Mouse (Mus musculus): ENCODE results near the gene Auts2. TPM values are rescaled to one million over a fixed set of nuclear protein-coding genes. Genes with fewer than 3 reads are reported as not detected.
A peak's percentile ranks its signal among the peaks of the same experiment; 100 is the strongest.

The Auts2 gene
- polyA plus RNA-seq, 1 experiment from 2014 or later = 30.4 TPM

DNA sequence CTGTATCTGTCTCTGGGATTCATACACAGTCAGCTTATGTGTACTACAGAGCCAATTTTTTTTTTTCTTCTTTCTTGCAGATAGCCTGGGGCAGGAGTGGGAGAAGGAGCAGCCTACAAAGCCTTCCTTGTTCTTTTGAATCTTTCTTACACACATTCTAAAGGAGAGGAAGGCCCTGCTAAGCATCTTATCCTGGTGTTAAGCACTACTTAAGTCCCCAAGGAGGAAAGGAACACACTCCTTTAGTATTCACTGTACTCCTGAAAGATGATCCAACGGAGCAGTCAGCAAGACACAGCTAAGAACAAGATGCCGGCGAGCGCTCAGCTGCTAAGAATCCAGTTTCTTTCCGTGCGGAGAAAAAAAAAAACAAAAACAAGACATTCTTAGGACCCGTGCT lies 356.9 kb downstream of the Auts2 start:
- Histone ChIP-seq H3K27me3 (replicated peaks; ENCODE audit: control insufficient read depth, insufficient read depth, low read length) (no peaks in the 10 kb centered on the region), H3K4me3 (ENCODE audit: low read depth, low read length) (no peak overlapping the region), H3K9me3 (ENCODE audit: control insufficient read depth, low read length) (no peaks in the 10 kb centered on the region), H3K4me2 (ENCODE audit: low read length) (no peak overlapping the region), H3K4me1 (replicated peaks; ENCODE audit: control insufficient read depth, insufficient read depth, low read length) (peaks cover 38% of the 10 kb centered on the region), H3K9ac (ENCODE audit: low read length) (no peak overlapping the region), H3K36me3 (ENCODE audit: control insufficient read depth, insufficient read depth, low read length) (no peaks in the 10 kb centered on the region), H3K27ac (ENCODE audit: low read depth) (0 out of 2 replicates have a peak overlapping the region, but pooled peaks have one; percentile 33)
- no peak for DNase-seq (ENCODE audit: low spot score)
- ATAC-seq (replicated peaks; ENCODE audit: low FRiP score, low TSS enrichment, low read depth) = no peak
- 53% methylated on average over 7 of the region's 7 CpGs for WGBS

DNA sequence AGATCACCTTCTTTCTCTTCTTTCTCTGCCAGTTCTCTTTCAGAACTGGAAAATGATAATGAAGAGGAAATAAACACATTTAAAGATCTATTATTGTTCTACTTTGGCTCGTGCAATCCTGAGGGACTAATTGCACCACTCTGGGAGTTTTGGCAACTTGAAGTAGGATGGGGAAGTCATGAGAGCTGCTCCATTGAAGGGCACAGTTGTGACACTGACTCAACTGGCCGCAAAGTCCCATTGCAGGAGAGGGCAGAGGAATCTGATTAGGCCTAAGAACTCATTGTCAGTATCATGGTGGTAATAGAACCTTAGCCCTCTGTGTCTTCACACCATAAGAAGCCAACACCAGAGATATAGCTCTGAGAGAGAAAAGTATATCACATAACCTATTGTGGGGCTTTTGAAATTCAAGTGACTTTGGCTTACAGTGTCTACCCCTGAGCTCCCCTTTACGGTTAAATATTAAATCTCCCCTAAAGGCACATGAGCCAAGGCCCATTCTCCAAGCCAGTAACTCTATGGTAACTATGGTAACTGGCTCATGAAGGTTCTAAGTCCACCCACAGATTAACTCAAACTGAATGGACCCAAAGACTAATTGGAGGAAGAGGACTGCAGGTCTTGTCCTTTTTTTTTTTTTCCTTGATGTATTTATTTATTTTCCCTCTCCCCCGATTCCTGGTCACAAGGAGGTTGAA lies 358.6 kb downstream of the Auts2 start:
- Histone ChIP-seq H3K36me3 (ENCODE audit: control insufficient read depth, insufficient read depth, low read length) (no peaks in the 10 kb centered on the region), H3K9me3 (ENCODE audit: control insufficient read depth, low read length) (no peaks in the 10 kb centered on the region), H3K4me3 (ENCODE audit: low read depth, low read length) (no peak overlapping the region), H3K27me3 (replicated peaks; ENCODE audit: control insufficient read depth, insufficient read depth, low read length) (no peaks in the 10 kb centered on the region), H3K4me2 (ENCODE audit: low read length) (no peak overlapping the region), H3K4me1 (replicated peaks; ENCODE audit: control insufficient read depth, insufficient read depth, low read length) (peaks cover 29% of the 10 kb centered on the region), H3K9ac (ENCODE audit: low read length) (no peak overlapping the region), H3K27ac (ENCODE audit: low read depth) (no peak overlapping the region)
- WGBS = 69% methylated on average over 4 of the region's 4 CpGs
- no peak for DNase-seq (ENCODE audit: low spot score)
- ATAC-seq (replicated peaks; ENCODE audit: low FRiP score, low TSS enrichment, low read depth) = peak; percentile 62; the same call in 1 of the 2 replicates

DNA sequence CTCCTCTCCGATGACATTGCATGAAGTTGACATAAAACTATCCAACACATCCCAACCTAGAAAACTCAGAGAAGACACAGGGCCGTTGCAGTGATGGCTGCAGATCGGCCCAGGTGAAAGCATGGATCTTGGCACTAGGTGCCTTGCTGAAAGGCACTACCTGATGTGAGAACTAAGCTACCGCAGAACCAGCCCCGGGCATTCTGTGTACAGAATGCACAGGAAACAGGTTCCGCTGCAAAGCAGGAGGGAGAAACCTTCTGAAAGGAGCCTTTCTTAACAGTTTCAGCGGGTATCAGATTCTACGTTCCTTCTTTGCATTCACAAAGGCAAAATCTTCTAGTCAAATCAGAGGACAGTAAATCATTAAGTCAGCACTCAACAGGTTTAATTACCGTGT lies 361.1 kb downstream of the Auts2 start:
- Histone ChIP-seq H3K4me1 (replicated peaks; ENCODE audit: control insufficient read depth, insufficient read depth, low read length) (peaks cover 25% of the 10 kb centered on the region), H3K4me2 (ENCODE audit: low read length) (no peak overlapping the region), H3K27ac (ENCODE audit: low read depth) (no peak overlapping the region), H3K27me3 (replicated peaks; ENCODE audit: control insufficient read depth, insufficient read depth, low read length) (no peaks in the 10 kb centered on the region), H3K36me3 (ENCODE audit: control insufficient read depth, insufficient read depth, low read length) (no peaks in the 10 kb centered on the region), H3K9me3 (ENCODE audit: control insufficient read depth, low read length) (no peaks in the 10 kb centered on the region), H3K4me3 (ENCODE audit: low read depth, low read length) (no peak overlapping the region), H3K9ac (ENCODE audit: low read length) (no peak overlapping the region)
- WGBS = 86% methylated on average over 9 of the region's 9 CpGs
- DNase-seq (ENCODE audit: low spot score) (no peak), ATAC-seq (replicated peaks; ENCODE audit: low FRiP score, low TSS enrichment, low read depth) (no peak)

DNA sequence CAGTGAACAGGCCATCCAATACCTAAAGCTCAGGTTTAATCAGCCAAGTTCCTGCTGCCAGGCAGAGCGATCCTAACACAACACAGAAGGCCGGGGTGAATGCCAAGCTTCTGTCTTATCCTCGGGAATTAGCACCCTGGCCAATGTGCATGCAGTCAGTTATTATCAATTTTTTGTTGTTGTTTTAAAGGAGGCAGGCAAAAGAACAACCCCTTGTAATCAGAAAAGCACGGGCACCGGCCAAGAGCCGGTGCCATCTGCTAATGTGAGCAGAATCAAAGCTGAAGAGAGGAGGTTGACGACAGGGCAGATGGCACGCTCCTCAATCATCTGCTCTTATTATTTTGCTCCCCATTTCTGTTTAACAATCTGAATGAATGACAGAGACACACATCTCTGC lies 373.1 kb downstream of the Auts2 start:
- 88% methylated on average over 8 of the region's 8 CpGs for WGBS
- Histone ChIP-seq H3K9ac (ENCODE audit: low read length) (no peak overlapping the region), H3K4me2 (ENCODE audit: low read length) (no peak overlapping the region), H3K4me3 (ENCODE audit: low read depth, low read length) (no peak overlapping the region), H3K27ac (ENCODE audit: low read depth) (no peak overlapping the region), H3K9me3 (ENCODE audit: control insufficient read depth, low read length) (no peaks in the 10 kb centered on the region), H3K4me1 (replicated peaks; ENCODE audit: control insufficient read depth, insufficient read depth, low read length) (no peaks in the 10 kb centered on the region), H3K27me3 (replicated peaks; ENCODE audit: control insufficient read depth, insufficient read depth, low read length) (no peaks in the 10 kb centered on the region), H3K36me3 (ENCODE audit: control insufficient read depth, insufficient read depth, low read length) (no peaks in the 10 kb centered on the region)
- ATAC-seq (replicated peaks; ENCODE audit: low FRiP score, low TSS enrichment, low read depth) (no peak), DNase-seq (ENCODE audit: low spot score) (no peak)

DNA sequence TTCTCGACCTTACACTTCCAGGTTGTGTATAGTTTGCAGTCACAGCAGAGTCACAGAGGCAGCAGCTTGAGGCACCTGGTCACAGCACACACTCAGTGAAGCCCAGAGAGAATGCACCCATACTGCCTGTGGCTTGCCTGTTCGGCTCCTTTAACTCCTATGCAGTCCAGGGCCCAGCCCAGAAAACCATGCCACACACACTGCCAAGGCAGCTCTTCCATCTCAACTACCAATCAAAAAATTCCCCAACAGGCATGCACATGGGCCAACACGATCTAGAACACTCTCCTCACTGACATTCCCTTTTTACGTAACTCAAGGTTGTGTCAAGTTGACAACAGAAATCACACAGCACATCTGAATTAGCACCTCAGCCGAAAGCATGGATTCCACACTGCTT lies 374.3 kb downstream of the Auts2 start:
- no peak for ATAC-seq (replicated peaks; ENCODE audit: low FRiP score, low TSS enrichment, low read depth)
- Histone ChIP-seq H3K9ac (ENCODE audit: low read length) (no peak overlapping the region), H3K27ac (ENCODE audit: low read depth) (no peak overlapping the region), H3K9me3 (ENCODE audit: control insufficient read depth, low read length) (no peaks in the 10 kb centered on the region), H3K4me2 (ENCODE audit: low read length) (no peak overlapping the region), H3K4me1 (replicated peaks; ENCODE audit: control insufficient read depth, insufficient read depth, low read length) (no peaks in the 10 kb centered on the region), H3K4me3 (ENCODE audit: low read depth, low read length) (no peak overlapping the region), H3K27me3 (replicated peaks; ENCODE audit: control insufficient read depth, insufficient read depth, low read length) (no peaks in the 10 kb centered on the region), H3K36me3 (ENCODE audit: control insufficient read depth, insufficient read depth, low read length) (no peaks in the 10 kb centered on the region)
- 83% methylated on average over 5 of the region's 5 CpGs for WGBS
- no peak for DNase-seq (ENCODE audit: low spot score)

DNA sequence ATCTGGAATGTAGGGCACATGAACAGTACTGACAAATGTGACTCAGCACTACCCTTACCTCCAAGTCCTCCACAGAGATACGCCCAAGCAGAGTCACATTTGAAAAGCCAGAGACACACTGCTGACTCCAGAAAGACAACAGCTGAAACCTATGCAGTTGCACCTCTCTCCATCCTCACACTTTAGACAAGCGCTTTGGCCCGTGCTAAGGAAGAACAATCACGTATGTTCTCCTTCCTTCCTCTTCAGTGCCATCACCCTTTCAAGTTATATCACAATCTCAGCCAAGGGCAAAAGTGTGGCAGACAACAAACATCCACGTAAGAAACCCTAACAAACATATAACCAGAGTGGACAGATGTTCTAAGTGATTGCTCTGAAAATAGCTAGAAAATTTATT lies 374.9 kb downstream of the Auts2 start:
- Histone ChIP-seq H3K4me2 (ENCODE audit: low read length) (no peak overlapping the region), H3K36me3 (ENCODE audit: control insufficient read depth, insufficient read depth, low read length) (no peaks in the 10 kb centered on the region), H3K27me3 (replicated peaks; ENCODE audit: control insufficient read depth, insufficient read depth, low read length) (no peaks in the 10 kb centered on the region), H3K4me3 (ENCODE audit: low read depth, low read length) (no peak overlapping the region), H3K27ac (ENCODE audit: low read depth) (no peak overlapping the region), H3K4me1 (replicated peaks; ENCODE audit: control insufficient read depth, insufficient read depth, low read length) (no peaks in the 10 kb centered on the region), H3K9ac (ENCODE audit: low read length) (no peak overlapping the region), H3K9me3 (ENCODE audit: control insufficient read depth, low read length) (no peaks in the 10 kb centered on the region)
- ATAC-seq (replicated peaks; ENCODE audit: low FRiP score, low TSS enrichment, low read depth) = no peak
- no peak for DNase-seq (ENCODE audit: low spot score)
- WGBS = 88% methylated on average over 5 of the region's 5 CpGs

DNA sequence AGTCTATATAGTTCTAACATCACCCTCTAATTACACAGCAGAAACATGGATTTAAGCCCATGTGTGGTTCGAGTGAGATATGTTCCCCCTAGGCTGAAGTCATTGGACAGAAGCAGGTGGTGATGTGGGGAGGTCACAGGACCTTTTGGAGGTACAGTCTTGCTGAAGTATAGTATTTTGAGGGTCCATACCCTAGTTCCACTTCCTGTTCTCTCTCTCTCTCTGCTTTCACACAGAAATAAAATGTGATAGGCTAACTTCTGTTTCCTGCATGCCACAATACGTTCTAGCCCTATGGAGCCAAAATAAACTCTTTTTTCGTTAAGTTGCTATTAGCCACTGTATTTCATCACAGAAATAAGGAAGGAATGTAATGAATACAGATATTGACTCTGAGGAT lies 376.6 kb downstream of the Auts2 start:
- 82% methylated on average over 3 of the region's 3 CpGs for WGBS
- no peak for DNase-seq (ENCODE audit: low spot score)
- Histone ChIP-seq H3K9ac (ENCODE audit: low read length) (no peak overlapping the region), H3K9me3 (ENCODE audit: control insufficient read depth, low read length) (no peaks in the 10 kb centered on the region), H3K4me3 (ENCODE audit: low read depth, low read length) (no peak overlapping the region), H3K27me3 (replicated peaks; ENCODE audit: control insufficient read depth, insufficient read depth, low read length) (no peaks in the 10 kb centered on the region), H3K4me2 (ENCODE audit: low read length) (no peak overlapping the region), H3K4me1 (replicated peaks; ENCODE audit: control insufficient read depth, insufficient read depth, low read length) (peaks cover 8% of the 10 kb centered on the region), H3K36me3 (ENCODE audit: control insufficient read depth, insufficient read depth, low read length) (no peaks in the 10 kb centered on the region), H3K27ac (ENCODE audit: low read depth) (no peak overlapping the region)
- no peak for ATAC-seq (replicated peaks; ENCODE audit: low FRiP score, low TSS enrichment, low read depth)

DNA sequence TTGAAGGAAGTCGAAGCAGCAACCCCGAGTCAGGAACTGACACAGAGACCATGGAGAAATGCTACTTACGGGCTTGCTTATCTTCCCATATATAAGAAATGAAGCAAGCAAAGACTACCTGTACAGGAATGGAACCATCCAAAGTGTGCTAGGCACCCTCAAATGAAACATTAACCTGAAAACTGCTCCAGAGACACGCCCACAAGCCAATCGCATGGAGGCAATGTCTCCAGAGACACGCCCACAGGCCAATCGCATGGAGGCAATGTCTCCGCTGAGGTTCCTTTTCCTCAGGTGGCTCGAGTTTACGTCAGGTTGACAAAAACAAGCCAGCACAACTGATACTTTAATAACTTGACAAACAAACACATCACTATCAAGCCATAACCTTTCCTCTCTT lies 379.2 kb downstream of the Auts2 start:
- H3K9me3 ChIP-seq (ENCODE audit: control insufficient read depth, low read length) = no peaks in the 10 kb centered on the region
- no peaks in the 10 kb centered on the region for H3K27me3 ChIP-seq (replicated peaks; ENCODE audit: control insufficient read depth, insufficient read depth, low read length)
- WGBS = 82% methylated on average over 10 of the region's 10 CpGs
- no peak overlapping the region for H3K4me3 ChIP-seq (ENCODE audit: low read depth, low read length)
- H3K36me3 ChIP-seq (ENCODE audit: control insufficient read depth, insufficient read depth, low read length) = no peaks in the 10 kb centered on the region
- H3K9ac ChIP-seq (ENCODE audit: low read length) = no peak overlapping the region
- no peak overlapping the region for H3K4me2 ChIP-seq (ENCODE audit: low read length)
- DNase-seq (ENCODE audit: low spot score) (no peak), ATAC-seq (replicated peaks; ENCODE audit: low FRiP score, low TSS enrichment, low read depth) (no peak)
- H3K27ac ChIP-seq (ENCODE audit: low read depth) = no peak overlapping the region
- H3K4me1 ChIP-seq (replicated peaks; ENCODE audit: control insufficient read depth, insufficient read depth, low read length) = peaks cover 19% of the 10 kb centered on the region

DNA sequence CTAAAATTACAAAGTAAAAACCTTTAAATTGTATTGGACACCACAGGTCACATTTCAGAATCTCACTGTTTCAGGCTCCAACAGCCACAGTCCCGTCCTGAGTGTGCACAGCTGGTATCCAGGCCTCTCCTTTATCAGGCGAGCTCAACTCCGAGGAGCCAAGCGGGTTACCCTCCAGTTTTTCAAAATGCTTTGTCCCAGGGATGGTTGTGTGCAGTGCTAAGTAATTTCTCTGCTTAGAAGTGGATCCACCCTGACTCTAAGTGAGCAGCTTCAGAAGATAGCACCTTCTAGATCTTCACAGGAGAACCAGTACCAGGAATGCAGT lies 381.0 kb downstream of the Auts2 start:
- no peaks in the 10 kb centered on the region for H3K36me3 ChIP-seq (ENCODE audit: control insufficient read depth, insufficient read depth, low read length)
- no peak for DNase-seq (ENCODE audit: low spot score)
- no peak overlapping the region for H3K4me2 ChIP-seq (ENCODE audit: low read length)
- H3K9me3 ChIP-seq (ENCODE audit: control insufficient read depth, low read length) = no peaks in the 10 kb centered on the region
- no peak overlapping the region for H3K4me3 ChIP-seq (ENCODE audit: low read depth, low read length)
- H3K27ac ChIP-seq (ENCODE audit: low read depth) = 0 out of 2 replicates have a peak overlapping the region, but pooled peaks have one; percentile 1
- H3K9ac ChIP-seq (ENCODE audit: low read length) = no peak overlapping the region
- peaks cover 19% of the 10 kb centered on the region for H3K4me1 ChIP-seq (replicated peaks; ENCODE audit: control insufficient read depth, insufficient read depth, low read length)
- no peaks in the 10 kb centered on the region for H3K27me3 ChIP-seq (replicated peaks; ENCODE audit: control insufficient read depth, insufficient read depth, low read length)
- no peak for ATAC-seq (replicated peaks; ENCODE audit: low FRiP score, low TSS enrichment, low read depth)
- WGBS = 29% methylated on average over 4 of the region's 4 CpGs
